Mouse (Mus musculus) E14TG2a.4 (cell line): ENCODE results near the gene Izumo3.
"Not testable (repeated sequence)": the region's sequence is repeated elsewhere in the genome, so short reads cannot be mapped to it uniquely, and the experiment has no call there.

Experiments
- H3K27me3 ChIP-seq: 2 replicates; pipeline ENCODE4 v1.6.1; 2014; ENCODE audit warnings: low read length, control low read depth; ENCODE audit not compliant: insufficient read depth
- H3K36me3 ChIP-seq: 2 replicates; pipeline ENCODE4 v1.6.1; 2014; ENCODE audit warnings: low read length, control low read depth; ENCODE audit not compliant: insufficient read depth
- H3K4me1 ChIP-seq: replicated peaks from 2 replicates; pipeline ENCODE4 v1.6.1; 2014; ENCODE audit warnings: low read depth, low read length, control low read depth
- H3K4me3 ChIP-seq: replicated peaks from 2 replicates; pipeline ENCODE4 v1.5.1; 2014; ENCODE audit warnings: mild to moderate bottlenecking, low read length
- H3K9me3 ChIP-seq: 2 replicates; pipeline ENCODE4 v1.6.1; 2014; ENCODE audit warnings: low read length, control low read depth
- CTCF ChIP-seq: conservative IDR thresholded peaks from 2 replicates; pipeline ENCODE4 v1.5.1; 2014; ENCODE audit warnings: low read length
- NANOG ChIP-seq: IDR thresholded peaks from 2 replicates; pipeline ENCODE4 v1.6.1; 2014; ENCODE audit warnings: borderline replicate concordance, low read length, mixed read lengths
- POU5F1 ChIP-seq: IDR thresholded peaks from 2 replicates; pipeline ENCODE4 v1.6.1; 2014; ENCODE audit warnings: low read length, borderline replicate concordance

Gene Izumo3

GRCm38 (mm10) chr4:92147134-92147533, at the start of gene Izumo3:
Izumo3 (minus strand) TSS chr4:92147234.
- Histone ChIP-seq H3K4me1 (no peaks in the 10 kb centered on the region), H3K4me3 (no peak within 1 kb of the TSS), H3K27me3 (no peaks in the 10 kb centered on the region), H3K9me3 (no peaks in the 10 kb centered on the region), H3K36me3 (no peaks in the 10 kb centered on the region)
- TF ChIP-seq CTCF, result no peak
- TF ChIP-seq NANOG, result no peak
- TF ChIP-seq POU5F1, result no peak

- H3K9me3 ChIP-seq, H3K36me3 ChIP-seq, H3K27me3 ChIP-seq, H3K4me1 ChIP-seq, H3K4me3 ChIP-seq: not testable (repeated sequence)
Measured at GRCm38 (mm10) chr4:92191649-92192048, 44.6 kb upstream of the Izumo3 start, which contains the start of gene Gm12666. Gm12666 (minus strand) TSS chr4:92191749.

GRCm38 (mm10) chr4:92152646-92153045, 5.6 kb upstream of the Izumo3 start:
- no peaks in the 10 kb centered on the region for H3K9me3 ChIP-seq
- no peak for TF ChIP-seq NANOG
- TF ChIP-seq POU5F1, result no peak
- no peak for TF ChIP-seq CTCF
- no peaks in the 10 kb centered on the region for H3K4me1 ChIP-seq
- no peaks in the 10 kb centered on the region for H3K27me3 ChIP-seq
- H3K36me3 ChIP-seq, result no peaks in the 10 kb centered on the region
- H3K4me3 ChIP-seq, result no peak overlapping the region

GRCm38 (mm10) chr4:92111390-92111988, 35.5 kb downstream of the Izumo3 start:
- H3K4me3 ChIP-seq, result no peak overlapping the region
- no peaks in the 10 kb centered on the region for H3K36me3 ChIP-seq
- no peaks in the 10 kb centered on the region for H3K27me3 ChIP-seq
- H3K9me3 ChIP-seq, result no peaks in the 10 kb centered on the region
- TF ChIP-seq CTCF (no peak), NANOG (no peak), POU5F1 (no peak)
- no peaks in the 10 kb centered on the region for H3K4me1 ChIP-seq

GRCm38 (mm10) chr4:92097386-92097785, 49.6 kb downstream of the Izumo3 start:
- Histone ChIP-seq H3K4me1 (no peaks in the 10 kb centered on the region), H3K27me3 (no peaks in the 10 kb centered on the region), H3K4me3 (no peak overlapping the region), H3K9me3 (no peaks in the 10 kb centered on the region), H3K36me3 (no peaks in the 10 kb centered on the region)
- TF ChIP-seq CTCF (no peak), POU5F1 (no peak), NANOG (no peak)

GRCm38 (mm10) chr4:92095951-92096350, 51.1 kb downstream of the Izumo3 start:
- H3K27me3 ChIP-seq, result no peaks in the 10 kb centered on the region
- H3K4me3 ChIP-seq, result no peak overlapping the region
- H3K36me3 ChIP-seq, result no peaks in the 10 kb centered on the region
- no peaks in the 10 kb centered on the region for H3K9me3 ChIP-seq
- no peaks in the 10 kb centered on the region for H3K4me1 ChIP-seq
- TF ChIP-seq NANOG (no peak), CTCF (no peak), POU5F1 (no peak)
